In the genomic region with DNA sequence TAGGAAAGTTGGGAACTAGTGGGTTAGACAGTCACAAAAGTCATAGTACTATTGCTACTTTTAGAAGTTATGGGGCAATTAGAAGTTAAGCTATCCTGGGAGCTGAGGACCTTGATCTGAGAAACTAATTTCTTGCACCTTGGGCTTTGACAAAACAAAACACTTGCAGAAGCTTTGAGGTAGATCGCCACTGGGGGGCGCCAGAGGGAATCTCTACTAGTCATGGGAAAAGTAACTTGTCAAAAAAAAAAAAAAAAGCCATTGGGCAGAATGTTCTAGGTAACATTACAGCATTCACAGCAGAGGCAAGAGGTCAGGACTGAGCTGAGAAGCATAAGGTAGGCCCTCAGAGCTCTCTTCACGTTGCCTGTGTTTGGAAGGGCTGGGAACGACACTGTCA, we compare ENCODE assay signal across 9 mouse cellular contexts. TPM values are rescaled to one million over a fixed set of nuclear protein-coding genes. Genes with fewer than 3 reads are reported as not detected.
A peak's percentile ranks its signal among the peaks of the same experiment; 100 is the strongest.
DNase-seq lines count a peak whose midpoint lies in the region; ATAC-seq and TF ChIP-seq lines count a peak whose summit lies in the region.
"Had no signal": no experiment of that assay in that cellular context is flagged by ENCODE, and none has a peak within 500 bp of the region (broad histone marks: within the 10 kb centered on the region; RNA-seq: fewer than 3 reads in every experiment).

No protein-coding gene starts in this region.

- H3K4me3 ChIP-seq in forebrain, embryonic 14.5 days (ENCODE audit: low read depth, low read length), result no peak overlapping the region
- H3K4me3 ChIP-seq in forebrain, embryonic 16.5 days (replicated peaks; ENCODE audit: low read length), result no peak overlapping the region
- no peak overlapping the region for H3K4me3 ChIP-seq in bone marrow, adult 2 months (replicated peaks; ENCODE audit: control insufficient read depth, low read depth, low read length)

- 49% methylated on average over 4 of the region's 4 CpGs for WGBS in forebrain, embryonic 14.5 days
- 40% methylated on average over 4 of the region's 4 CpGs for WGBS in forebrain, embryonic 16.5 days
- whole genome bisulfite sequencing in bone marrow, adult 2 months, result 45% methylated on average over 4 of the region's 4 CpGs

- no peak overlapping the region for H3K4me2 ChIP-seq in forebrain, embryonic 14.5 days (ENCODE audit: low read length)
- no peak overlapping the region for H3K4me2 ChIP-seq in forebrain, embryonic 16.5 days (ENCODE audit: low read length)

- H3K9ac ChIP-seq in forebrain, embryonic 14.5 days (ENCODE audit: low read length), result no peak overlapping the region
- H3K9ac ChIP-seq in forebrain, embryonic 16.5 days (replicated peaks; ENCODE audit: low read depth, low read length), result no peak overlapping the region

- H3K27ac ChIP-seq in forebrain, embryonic 14.5 days (ENCODE audit: low read depth, low read length), result no peak overlapping the region
- no peak overlapping the region for H3K27ac ChIP-seq in forebrain, embryonic 16.5 days (ENCODE audit: low read length)
- H3K27ac ChIP-seq in bone marrow, adult 2 months (ENCODE audit: control insufficient read depth, insufficient read depth, low read depth, low read length, poor library complexity), result no peak overlapping the region

- peaks cover 62% of the 10 kb centered on the region for H3K36me3 ChIP-seq in forebrain, embryonic 14.5 days (ENCODE audit: control insufficient read depth, insufficient read depth, low read length)
- peaks cover 35% of the 10 kb centered on the region for H3K36me3 ChIP-seq in forebrain, embryonic 16.5 days (ENCODE audit: control insufficient read depth, insufficient read depth)

- H3K27me3 ChIP-seq in forebrain, embryonic 14.5 days (replicated peaks; ENCODE audit: control insufficient read depth, insufficient read depth, low read length), result no peaks in the 10 kb centered on the region
- H3K27me3 ChIP-seq in forebrain, embryonic 16.5 days (replicated peaks; ENCODE audit: control insufficient read depth, insufficient read depth, low read length), result no peaks in the 10 kb centered on the region

- DNase-seq in forebrain, embryonic 14.5 days (ENCODE audit: low spot score), result peak; percentile 62
- DNase-seq in A20 (ENCODE audit: low read depth, low spot score), result peak; percentile 67
- DNase-seq in forelimb bud, embryonic 11.5 days (ENCODE audit: low read depth, low spot score), result peak; percentile 43
- peak; percentile 78 to 79 for DNase-seq in layer of hippocampus, postnatal 10 days (ENCODE audit: low spot score in 2 of 2)
- DNase-seq in thymus, adult 18-20 months, result peak; percentile 37 to 40

- peak; percentile 21; the same call in 1 of the 2 replicates for TF ChIP-seq CTCF in bone marrow, adult 2 months (IDR thresholded peaks at IDR 0.05; ENCODE audit: control insufficient read depth, insufficient read depth, low read length)

- TF ChIP-seq POLR2A in bone marrow, adult 2 months (IDR thresholded peaks at IDR 0.05; ENCODE audit: borderline replicate concordance, control insufficient read depth, low read depth, low read length), result no peak

- no peaks in the 10 kb centered on the region for H3K9me3 ChIP-seq in forebrain, embryonic 14.5 days (replicated peaks; ENCODE audit: control insufficient read depth, low read length)
- no peaks in the 10 kb centered on the region for H3K9me3 ChIP-seq in forebrain, embryonic 16.5 days (ENCODE audit: control insufficient read depth, low read length)

- ATAC-seq in forebrain, embryonic 14.5 days, result no peak
- ATAC-seq in forebrain, embryonic 16.5 days, result no peak
- ATAC-seq in megakaryocyte progenitor cell, adult 5-6 weeks (replicated peaks; ENCODE audit: poor library complexity), result peak; percentile 54

- H3K4me1 ChIP-seq in forebrain, embryonic 14.5 days (ENCODE audit: control insufficient read depth, insufficient read depth, low read length), result peaks cover 12% of the 10 kb centered on the region; the same call in 1 of the 2 replicates
- peaks cover 23% of the 10 kb centered on the region for H3K4me1 ChIP-seq in forebrain, embryonic 16.5 days (replicated peaks; ENCODE audit: control insufficient read depth, insufficient read depth, low read length)
- no peaks in the 10 kb centered on the region for H3K4me1 ChIP-seq in bone marrow, adult 2 months (ENCODE audit: control insufficient read depth, insufficient read depth, low read length)

RNA-seq across cellular contexts. Expression of gene Fndc9, which starts 1.6 kb away (rescaled TPM):
- 5.1 and 5.9 TPM in 2 replicates for polyA plus RNA-seq in forebrain, embryonic 14.5 days (2014; fragmentation: Nextera tagmentation; extraction: Ambion mirVana)
- polyA plus RNA-seq in forebrain, embryonic 16.5 days (2015; fragmentation: Nextera tagmentation; extraction: Ambion mirVana), result 3.2 and 5.3 TPM in 2 replicates
- polyA plus RNA-seq in bone marrow, adult 2 months (2011; ENCODE audit: insufficient read depth, insufficient read length, low replicate concordance, missing spikeins), result not detected in 2 replicates
- total RNA-seq in layer of hippocampus, postnatal 10 days (2021), result 1 to 10 TPM; 6.2 to 7.5 TPM
- total RNA-seq in megakaryocyte progenitor cell, adult 5-6 weeks (2015), result not detected in 2 replicates
- not detected in 2 replicates for total RNA-seq in megakaryocyte progenitor cell, adult 5-6 weeks (2017)
- total RNA-seq: hematopoietic stem cell, adult 5-6 weeks had no signal
